Mouse (Mus musculus): ENCODE results near the gene Cdh4. TPM values are rescaled to one million over a fixed set of nuclear protein-coding genes. Genes with fewer than 3 reads are reported as not detected.

Cdh4 gene
- total RNA-seq, 4 experiments from 2014 or later, result 7.0 to 25.5 (median 13.8) TPM

DNA sequence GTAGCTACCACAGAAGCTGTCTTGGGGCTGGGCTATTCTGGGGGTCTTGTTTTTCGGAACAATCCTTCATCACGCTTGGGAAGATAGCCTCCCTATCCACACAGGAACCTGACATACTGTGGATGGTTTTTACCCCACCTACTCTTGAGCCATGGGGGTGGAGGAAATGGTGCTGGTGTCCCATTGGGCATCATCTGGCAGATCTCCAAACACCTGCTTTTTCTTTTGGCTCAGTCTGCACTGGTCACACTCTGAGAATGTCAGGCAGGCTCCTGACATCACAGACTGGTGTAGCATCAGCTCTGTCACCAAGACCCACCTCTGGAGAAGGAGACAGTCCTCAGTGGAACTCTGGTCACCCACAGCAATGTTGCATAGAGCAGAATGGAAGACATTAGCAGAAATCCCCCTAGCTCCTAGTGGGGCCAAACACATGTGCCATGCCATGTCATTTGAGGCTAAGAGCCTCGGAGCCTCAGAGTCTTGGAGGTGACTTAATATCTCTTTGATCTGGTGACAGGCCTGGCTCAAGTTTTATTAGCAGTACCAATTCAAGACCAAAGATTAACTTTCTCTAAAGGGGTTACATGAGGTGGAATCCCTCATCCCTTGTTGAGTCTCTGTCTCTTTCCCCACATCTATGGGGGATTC is 95.7 kb downstream of the Cdh4 start:
- DNase-seq (ENCODE audit: low spot score in 2 of 2), result no peak

DNA sequence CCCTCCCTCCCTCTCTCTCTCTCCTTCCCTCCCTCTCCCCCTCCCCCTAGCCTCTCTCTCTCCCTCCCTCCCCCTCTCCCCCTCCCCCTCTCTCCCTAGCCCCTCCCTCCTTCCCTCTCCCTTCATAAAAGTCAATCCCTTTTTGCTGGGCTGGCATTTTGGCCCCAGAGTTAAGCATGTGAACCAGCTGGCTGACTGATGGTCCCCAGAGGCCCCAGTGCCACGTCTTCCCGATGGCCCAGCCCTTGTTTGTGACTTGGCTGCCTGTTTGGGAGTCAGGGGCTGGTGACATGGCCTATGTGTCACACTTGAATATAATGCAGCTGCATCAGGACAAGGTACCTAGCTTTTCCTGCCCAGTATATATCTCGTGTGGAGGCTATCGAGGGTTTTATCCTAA is 96.3 kb downstream of the Cdh4 start:
- no peak for DNase-seq (ENCODE audit: low spot score in 2 of 2)

GRCm38 (mm10) chr2:179539532-179540245 is 97.5 kb downstream of the Cdh4 start:
- DNase-seq (ENCODE audit: low spot score in 2 of 2), result no peak

DNA sequence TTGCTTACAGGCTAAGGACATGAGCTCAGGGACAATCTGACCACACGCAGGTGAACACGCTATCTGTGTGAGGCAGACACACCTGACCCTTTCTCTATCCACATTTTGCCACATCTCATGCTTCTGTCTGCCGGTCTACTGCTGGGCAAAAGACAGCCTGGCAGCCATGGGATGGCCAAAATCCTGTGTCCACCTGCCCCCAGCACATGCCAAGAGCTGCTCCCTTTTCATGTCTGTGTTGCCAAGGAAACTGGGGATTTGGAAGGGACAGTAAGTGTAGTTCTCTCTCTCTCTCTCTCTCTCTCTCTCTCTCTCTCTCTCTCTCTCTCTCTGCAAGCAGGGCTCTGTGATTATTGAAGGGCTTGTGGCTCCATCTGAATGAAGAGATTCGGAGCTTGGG is 98.9 kb downstream of the Cdh4 start:
- DNase-seq (ENCODE audit: low spot score in 2 of 2), result no peak

GRCm38 (mm10) chr2:179547627-179548026 is 105.4 kb downstream of the Cdh4 start:
- DNase-seq (ENCODE audit: low spot score in 2 of 2), result no peak

- no peak for DNase-seq (ENCODE audit: low spot score in 2 of 2)
These were observed 113.7 kb downstream of the Cdh4 start for GRCm38 (mm10) chr2:179555928-179556327.

DNA sequence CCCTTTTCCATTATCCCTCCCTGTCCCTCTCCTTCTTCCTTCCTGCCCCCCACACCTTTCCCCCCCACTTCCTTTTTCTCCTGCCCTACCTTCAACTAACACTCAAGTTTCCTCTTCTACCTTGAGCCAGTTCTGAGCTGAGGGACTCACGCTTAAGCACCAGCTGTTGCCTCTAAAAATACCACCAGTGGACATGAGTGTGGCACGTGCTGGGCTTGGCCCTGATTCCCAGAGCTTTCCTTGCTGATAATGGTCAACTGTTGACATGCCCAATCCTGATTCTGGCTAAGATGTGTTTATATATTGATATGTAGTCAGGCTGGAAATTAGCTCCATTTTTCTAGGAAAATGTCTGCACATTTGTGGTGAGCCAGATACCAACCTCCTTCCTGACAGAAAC is 120.1 kb downstream of the Cdh4 start:
- no peak for DNase-seq (ENCODE audit: low spot score in 2 of 2)

DNA sequence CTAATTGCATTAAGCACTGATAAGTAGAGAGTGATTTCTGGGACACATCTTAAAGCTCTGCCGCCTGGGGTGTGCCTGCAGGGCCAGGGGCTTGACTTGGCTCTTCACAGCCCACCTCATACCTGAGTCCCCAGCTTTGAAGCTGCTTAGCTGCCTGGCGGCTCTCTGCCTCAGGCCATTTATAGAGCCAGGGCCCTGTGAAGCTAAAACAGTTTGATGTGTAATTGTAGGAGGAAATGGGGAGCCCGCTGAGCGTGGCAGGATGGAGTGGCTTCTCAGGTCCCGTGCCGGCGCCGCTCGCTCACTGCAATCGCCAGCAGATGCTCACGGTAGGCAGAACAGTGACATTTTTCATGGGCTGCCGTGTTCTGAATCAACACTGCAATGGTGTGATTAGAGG is 123.4 kb downstream of the Cdh4 start:
- DNase-seq (ENCODE audit: low spot score in 2 of 2), result no peak

DNA sequence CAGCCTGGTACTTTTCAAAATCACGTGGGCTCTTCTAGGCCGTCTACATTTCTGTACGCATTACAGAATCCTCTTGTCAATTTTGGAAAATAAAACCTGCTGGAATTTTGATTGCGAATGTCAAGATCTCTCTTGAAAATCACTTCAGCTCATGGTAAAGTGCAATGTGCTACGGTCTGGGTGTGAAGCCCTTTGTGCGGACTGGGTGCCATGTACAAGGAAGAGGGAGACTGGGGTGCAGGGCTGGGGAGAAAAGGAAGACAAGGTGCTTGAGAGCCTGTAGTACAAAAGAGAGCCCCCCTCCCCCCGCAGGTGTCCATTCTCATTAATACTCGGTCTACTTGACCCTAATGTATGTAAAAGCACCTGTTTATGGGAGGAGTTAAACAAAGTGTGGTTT is 125.7 kb downstream of the Cdh4 start:
- no peak for DNase-seq (ENCODE audit: low spot score in 2 of 2)

DNA sequence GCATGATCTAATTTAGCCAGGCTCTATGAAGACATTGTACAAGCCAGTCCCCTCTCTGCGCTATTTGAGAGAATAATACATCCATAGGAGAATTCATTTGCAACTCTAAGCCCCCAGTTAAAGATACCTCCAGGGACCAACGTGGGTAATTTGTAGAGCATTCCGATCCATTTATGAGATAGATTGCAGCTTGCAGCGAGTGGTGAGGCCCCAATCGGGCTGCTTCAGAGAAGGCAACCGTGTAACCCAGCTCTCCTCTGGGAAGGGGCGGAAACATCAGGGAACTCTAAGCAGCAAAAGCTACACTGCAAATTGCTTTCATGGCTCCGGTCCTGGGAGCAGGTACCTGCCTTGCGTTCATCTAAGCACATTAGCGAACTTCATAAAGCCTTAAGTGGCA is 126.9 kb downstream of the Cdh4 start:
- no peak for DNase-seq (ENCODE audit: low spot score in 2 of 2)

DNA sequence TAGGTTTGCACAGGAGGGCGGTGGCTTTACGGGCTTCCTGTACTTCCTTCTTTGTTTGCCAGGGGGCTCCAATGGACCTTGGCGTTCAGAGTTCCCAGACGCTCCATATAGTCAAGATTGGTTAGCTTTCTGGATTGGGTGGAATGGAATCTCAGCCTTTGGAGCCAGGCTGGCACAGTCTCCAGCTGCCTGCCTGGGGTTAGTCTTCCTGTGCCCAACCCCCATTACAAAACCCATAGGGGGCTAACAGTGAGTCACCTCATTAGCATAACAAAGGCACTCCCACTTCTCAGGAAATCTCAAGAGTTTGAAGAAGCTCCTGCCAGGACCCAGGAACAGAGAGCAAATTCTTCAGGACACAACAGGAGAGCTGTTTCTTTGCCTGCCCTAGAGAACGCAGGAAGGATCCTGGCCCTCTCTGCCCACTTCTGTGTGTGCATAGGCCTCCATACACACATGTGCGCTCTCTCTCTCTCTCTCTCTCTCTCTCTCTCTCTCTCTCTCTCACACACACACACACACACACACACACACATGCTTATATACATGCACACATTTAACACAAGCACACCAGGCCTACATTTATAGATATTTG is 129.0 kb downstream of the Cdh4 start:
- no peak for DNase-seq (ENCODE audit: low spot score in 2 of 2)

GRCm38 (mm10) chr2:179573331-179573730 is 131.1 kb downstream of the Cdh4 start:
- DNase-seq (ENCODE audit: low spot score in 2 of 2), result no peak

- no peak for DNase-seq (ENCODE audit: low spot score in 2 of 2)
These were observed 131.6 kb downstream of the Cdh4 start for GRCm38 (mm10) chr2:179573786-179574185.

DNA sequence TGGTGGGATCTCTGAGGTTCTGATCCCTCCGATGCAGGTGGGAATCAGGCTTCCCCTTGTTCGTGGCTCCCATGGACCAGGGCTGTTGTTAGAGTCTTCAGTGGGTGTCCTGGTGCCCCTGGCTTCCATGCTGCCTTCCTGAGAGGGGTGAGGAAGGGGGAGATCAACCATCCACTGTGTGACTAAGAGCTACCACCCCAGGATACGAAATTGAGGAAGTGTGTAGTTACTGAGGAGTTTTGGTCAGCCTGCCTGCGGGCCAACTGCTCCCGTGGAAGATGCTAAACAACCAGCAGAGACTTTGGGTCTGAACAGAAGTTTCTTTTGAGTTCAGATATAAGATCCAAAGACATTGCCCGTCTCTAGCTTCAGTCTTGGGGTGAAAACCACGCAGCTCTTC is 133.4 kb downstream of the Cdh4 start:
- no peak for DNase-seq (ENCODE audit: low spot score in 2 of 2)

- DNase-seq (ENCODE audit: low spot score in 2 of 2), result no peak
These were observed 134.0 kb downstream of the Cdh4 start for GRCm38 (mm10) chr2:179576221-179576620.

- DNase-seq (ENCODE audit: low spot score in 2 of 2), result no peak
These were observed 136.1 kb downstream of the Cdh4 start for GRCm38 (mm10) chr2:179578329-179578728.

- no peak for DNase-seq (ENCODE audit: low spot score in 2 of 2)
These were observed 136.6 kb downstream of the Cdh4 start for GRCm38 (mm10) chr2:179578842-179579241.

DNA sequence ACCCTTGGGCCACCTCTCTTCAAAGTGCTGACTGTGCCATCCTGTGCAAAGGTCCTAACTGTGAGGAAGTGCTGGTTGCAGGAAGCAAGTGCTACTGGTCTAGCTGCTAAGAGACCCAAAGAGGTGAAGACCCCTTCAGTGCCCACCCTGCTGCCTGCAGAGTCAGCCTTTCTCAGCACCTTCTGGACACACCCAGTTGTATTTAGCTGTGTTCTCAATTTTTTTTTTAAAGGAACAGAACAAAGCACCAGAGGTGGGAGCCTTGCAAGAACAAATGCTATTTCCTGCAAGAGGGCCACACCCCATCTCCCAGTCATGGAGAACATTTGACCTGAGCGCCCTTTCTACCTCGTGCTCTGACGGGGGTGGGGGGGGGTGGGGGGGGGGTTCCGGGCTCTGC is 138.2 kb downstream of the Cdh4 start:
- DNase-seq (ENCODE audit: low spot score in 2 of 2), result no peak

DNA sequence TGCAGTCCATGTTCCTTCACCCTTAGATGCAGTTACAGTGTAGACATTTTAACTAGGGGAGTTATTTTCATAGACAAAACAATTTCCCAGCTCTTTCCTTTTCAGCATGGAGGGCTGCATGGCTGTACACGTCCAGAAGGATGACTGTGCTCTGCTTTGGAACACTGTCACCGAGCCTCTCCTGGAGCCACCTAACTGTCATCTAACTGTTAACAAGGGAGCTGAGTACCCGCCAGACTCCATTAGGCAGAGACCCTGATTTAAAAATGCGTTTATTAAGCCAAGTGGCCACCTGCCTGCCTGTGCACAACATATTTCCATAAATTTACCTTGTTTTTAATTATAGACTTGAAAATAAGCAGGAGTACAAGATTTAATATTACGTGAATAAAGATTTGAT is 138.8 kb downstream of the Cdh4 start:
- DNase-seq (ENCODE audit: low spot score in 2 of 2), result no peak

DNA sequence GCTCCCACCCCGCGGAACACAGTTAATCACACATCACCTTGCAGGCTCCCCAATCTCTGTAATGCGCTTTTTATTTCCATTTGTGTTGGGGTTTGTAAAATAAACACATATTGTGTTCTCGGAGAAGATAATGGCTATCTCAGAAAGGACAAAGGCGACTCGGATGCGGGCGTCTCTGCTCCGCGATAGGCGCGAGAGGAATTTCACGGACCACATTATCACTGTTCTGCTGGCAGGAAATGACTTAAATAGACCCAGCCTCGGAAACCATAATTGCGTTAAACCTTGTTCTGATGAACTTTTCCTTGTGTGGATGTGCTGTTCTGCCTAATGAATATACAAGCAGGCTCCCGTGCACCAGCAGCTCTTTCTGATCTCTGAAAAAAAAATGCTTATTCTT is 140.7 kb downstream of the Cdh4 start:
- no peak for DNase-seq (ENCODE audit: low spot score in 2 of 2)

DNA sequence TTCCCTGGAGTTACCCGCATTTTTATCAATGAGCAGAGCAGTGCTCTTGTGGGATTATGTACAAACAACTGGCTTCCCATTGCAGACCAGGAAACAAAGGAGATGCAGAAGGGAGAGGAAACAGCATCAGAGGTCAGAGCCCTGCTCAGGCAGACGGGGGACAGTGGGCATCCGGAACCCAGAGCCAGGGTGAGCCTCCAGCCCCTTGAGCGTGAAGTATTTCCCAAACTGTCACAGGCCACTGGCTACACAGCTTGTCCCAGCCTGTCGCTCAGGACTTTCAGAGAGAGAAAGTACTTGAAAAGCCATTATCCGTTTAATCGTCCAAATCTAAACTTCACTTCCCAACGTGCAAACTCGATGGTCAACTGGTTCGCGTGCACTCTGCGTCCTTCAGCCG is 142.4 kb downstream of the Cdh4 start:
- no peak for DNase-seq (ENCODE audit: low spot score in 2 of 2)

DNA sequence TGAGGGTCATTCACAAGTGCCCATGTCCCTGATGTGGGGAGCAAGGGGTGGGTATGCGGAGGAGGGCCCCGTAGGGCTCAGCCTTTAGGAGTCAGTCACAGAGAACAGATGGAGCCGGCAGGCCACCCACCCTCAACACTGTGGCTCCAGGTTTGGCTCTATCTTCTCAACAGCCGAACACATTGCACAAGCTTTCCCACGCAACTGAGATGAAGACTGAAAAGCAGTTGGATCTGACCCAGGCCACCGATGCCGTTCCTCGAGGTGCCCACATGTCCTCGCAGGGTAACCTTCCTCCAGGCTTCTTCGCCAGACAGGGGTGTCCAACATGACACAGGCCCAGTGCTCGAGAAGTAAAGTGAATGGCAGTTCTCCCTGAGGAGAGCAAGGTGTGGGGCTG is 144.2 kb downstream of the Cdh4 start:
- DNase-seq (ENCODE audit: low spot score in 2 of 2), result no peak

DNA sequence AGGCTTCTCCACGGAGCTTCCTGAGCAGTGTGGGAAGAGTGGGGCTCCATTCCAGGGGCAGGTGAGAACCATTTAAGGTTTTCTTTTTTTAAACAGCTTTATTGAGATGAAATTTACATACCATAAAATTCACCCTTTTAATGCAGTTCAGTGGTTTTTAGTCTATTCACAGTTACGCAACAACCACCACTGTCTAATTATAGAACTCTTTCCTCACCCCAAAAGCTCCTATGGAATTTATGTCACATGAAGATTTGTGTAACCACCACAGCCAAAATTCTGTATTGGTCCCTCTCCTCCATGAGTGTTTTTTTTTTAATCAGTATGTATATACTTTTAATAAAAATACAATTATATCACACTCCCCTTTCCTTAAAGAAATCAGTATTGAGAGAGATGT is 144.8 kb downstream of the Cdh4 start:
- DNase-seq (ENCODE audit: low spot score in 2 of 2), result no peak

Data from gastrocnemius, adult 8-10 months (tissue).